Mouse (Mus musculus): Measurements from ENCODE around the gene Kctd21.
A peak's percentile ranks its signal among the peaks of the same experiment; 100 is the strongest.

Gene Kctd21

GRCm38 (mm10) chr7:97331726-97332666 lies at the start of gene Kctd21, which contains the start of gene Usp35:
Kctd21 (plus strand) TSS chr7:97332327.
Usp35 (minus strand) TSS chr7:97332020.
- DNase-seq (ENCODE audit: low read depth): peak; percentile 92

- DNase-seq (ENCODE audit: low read depth): no peak
Measured at GRCm38 (mm10) chr7:97296986-97297385, 35.1 kb upstream of the Kctd21 start.

DNA sequence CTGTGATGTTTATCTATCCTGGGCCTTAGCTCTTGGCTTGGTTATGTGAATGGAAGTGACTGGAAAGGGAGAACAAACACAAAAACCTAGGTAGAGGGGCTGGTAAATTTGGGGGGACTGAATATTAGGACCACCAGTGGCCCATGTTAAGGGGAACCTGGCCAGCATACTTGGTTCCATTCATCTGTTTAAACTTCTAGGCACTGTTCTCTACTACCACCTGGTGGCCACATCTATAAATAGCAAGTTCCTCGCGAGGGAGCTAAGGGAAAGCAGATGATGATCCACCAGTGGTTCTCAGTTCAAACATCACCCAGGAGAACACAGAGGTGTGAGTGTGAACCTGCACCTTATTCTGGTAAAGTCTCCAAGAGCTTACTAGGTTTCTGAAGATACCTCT lies 34.7 kb upstream of the Kctd21 start:
- DNase-seq (ENCODE audit: low read depth): peak; percentile 71

DNA sequence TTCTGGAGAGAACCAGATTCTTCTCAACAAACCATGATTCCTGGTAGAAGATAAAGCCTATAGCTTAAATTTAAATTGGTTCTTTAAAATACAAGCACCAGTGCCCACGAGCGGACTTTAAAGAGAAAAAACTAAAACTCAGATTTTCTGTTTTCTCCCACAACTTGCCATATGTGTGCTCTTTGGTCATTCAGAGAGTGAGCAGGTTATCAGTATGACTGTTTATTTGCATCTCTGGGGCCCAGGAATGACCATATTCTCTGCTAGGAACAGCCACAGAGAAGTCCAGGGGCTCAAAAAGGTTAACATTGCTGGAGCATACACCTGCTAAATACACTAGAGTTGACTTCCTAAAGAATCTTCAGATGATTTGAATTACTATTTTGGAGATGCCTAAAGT lies 33.8 kb upstream of the Kctd21 start:
- no peak for DNase-seq (ENCODE audit: low read depth)

GRCm38 (mm10) chr7:97298943-97299342 lies 33.2 kb upstream of the Kctd21 start:
- no peak for DNase-seq (ENCODE audit: low read depth)

DNA sequence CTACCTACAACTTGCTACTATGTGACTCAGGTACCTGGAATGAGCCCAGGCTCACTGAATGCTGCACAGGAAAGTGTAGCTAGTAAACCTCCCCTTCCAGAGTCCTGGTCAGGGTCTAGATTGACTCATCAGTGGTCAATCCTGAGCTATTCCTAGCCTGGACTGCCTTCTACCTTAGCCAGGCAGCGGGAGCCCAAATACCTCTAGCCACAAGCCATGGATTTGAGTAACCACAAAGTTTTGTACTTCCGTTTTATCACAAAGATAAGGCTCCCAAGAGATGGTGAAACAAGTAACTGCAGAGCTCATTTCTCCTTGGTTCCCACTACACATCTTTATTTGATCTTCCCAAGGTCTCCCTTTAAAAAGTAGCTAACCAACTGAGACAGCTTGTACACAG lies 31.2 kb upstream of the Kctd21 start:
- peak; percentile 15 for DNase-seq (ENCODE audit: low read depth)

GRCm38 (mm10) chr7:97301321-97301720 lies 30.8 kb upstream of the Kctd21 start:
- DNase-seq (ENCODE audit: low read depth): no peak

- no peak for DNase-seq (ENCODE audit: low read depth)
Measured at GRCm38 (mm10) chr7:97302261-97302660, 29.9 kb upstream of the Kctd21 start.

GRCm38 (mm10) chr7:97302876-97303275 lies 29.3 kb upstream of the Kctd21 start:
- no peak for DNase-seq (ENCODE audit: low read depth)

GRCm38 (mm10) chr7:97303614-97304013 lies 28.5 kb upstream of the Kctd21 start:
- no peak for DNase-seq (ENCODE audit: low read depth)

DNA sequence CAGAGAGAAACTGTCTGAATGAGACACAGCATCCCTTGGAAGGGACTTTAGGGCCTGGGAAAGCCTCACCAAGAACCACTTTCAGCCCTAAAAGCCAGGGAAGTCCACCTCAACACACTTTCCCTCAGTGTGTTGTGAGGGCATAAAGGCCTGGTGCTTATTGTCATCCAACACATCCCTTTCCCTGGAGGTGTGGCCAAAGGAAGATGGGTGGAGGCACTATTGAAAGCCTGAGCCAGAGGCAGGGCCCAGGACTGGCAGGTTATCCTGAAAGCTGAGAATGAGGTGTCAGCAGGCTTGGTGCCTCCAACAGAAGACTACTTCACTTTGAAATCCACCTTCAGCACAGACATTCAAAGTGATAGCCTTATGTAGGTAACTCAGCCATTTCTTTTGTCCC lies 27.7 kb upstream of the Kctd21 start:
- DNase-seq (ENCODE audit: low read depth): no peak

DNA sequence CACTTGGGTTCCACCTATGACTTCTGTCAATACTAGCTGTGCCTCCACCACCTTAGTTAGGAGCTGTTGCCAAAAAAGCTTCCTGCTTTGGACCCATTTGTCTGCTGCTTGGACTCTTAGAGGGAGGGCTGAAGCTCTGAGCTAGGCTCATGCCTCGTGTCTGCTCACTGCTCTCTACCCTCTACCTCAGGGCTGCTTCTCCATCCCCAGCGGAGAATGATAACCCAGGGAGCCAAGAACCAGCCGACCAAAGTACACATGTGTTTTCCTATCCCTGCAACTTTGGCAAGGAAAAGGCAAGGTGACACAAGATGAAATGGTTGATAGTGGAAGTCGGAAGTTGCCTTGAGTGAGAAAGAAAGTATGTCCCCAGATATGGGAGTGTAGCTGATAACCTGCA lies 26.9 kb upstream of the Kctd21 start:
- DNase-seq (ENCODE audit: low read depth): no peak

GRCm38 (mm10) chr7:97306813-97307212 lies 25.3 kb upstream of the Kctd21 start:
- DNase-seq (ENCODE audit: low read depth): no peak

- no peak for DNase-seq (ENCODE audit: low read depth)
Measured at GRCm38 (mm10) chr7:97307546-97307945, 24.6 kb upstream of the Kctd21 start.

DNA sequence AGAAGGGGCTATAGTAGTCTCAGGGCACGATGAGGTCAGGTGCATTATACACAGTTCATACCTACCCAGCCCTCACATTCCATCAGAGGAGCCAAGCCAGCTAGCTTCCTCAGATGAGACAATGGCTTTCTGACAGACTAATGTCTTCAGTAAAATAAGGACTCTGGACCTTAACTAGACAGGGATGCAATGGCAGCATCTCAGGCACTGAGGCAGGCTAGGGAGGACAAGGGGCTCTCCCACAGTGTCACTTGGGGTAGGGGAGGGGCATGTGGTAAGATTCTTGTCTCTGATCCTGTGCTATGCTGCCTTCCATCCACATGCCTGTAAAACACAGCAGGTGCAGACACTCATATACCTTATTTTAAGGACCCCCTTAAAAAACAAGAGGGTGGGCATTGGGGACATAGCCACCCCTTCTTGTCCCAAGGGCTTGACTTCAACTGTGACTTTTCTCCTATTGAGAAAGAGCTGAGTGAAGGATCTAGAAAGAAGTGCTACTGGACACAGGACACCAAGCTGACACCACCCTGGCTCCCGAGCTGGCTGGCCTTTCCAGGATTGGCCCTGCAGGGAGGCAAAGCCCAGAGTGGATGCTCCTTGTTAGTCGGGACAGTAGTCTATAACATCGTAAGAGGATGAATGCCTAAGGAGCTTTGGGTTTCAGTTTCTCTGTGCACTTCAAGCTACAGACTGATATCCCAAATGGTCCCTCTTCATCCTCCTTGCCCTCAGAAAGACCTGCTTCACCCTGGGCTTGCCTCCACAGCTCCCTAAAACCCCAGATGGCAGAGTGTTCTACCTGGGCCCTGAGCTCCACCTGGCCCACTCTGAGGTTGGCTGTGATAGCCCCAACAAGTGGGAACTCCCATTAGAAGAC lies 22.4 kb upstream of the Kctd21 start:
- no peak for DNase-seq (ENCODE audit: low read depth)

DNA sequence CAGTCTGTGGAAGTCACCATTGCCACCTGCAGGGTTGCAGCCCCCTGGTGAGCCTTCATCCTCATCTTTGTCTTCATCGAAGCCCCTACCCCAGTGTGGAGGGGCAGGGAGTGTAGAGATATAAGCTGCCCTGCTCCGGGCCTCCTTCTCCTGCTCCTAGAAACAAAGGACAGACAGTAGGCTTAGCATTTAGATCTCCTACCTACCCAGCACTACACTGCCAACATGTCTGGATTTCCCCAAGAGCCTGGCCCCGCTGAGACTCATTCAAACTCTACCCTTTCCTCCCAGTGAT lies 21.8 kb upstream of the Kctd21 start:
- DNase-seq (ENCODE audit: low read depth): no peak

DNA sequence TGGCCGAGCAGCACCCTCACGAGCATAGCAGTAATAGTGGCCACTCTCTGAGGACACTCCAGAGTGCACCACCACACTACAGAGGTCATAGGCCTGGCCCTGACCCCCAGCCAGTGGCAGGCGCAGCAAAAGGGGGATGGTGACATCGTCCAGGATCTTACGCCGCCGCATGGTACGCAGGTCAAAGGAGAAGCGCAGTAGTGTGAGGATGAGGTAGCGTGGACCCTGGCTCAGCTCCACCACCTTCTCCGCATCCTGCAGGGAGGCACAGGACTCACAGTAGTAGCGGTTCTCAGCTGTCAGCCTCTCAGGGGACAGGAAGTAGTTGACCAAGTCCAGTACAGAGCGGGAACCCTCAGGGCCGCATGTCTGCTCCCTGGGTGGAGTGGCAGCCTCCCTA lies 20.5 kb upstream of the Kctd21 start:
- DNase-seq (ENCODE audit: low read depth): no peak

- DNase-seq (ENCODE audit: low read depth): no peak
Measured at GRCm38 (mm10) chr7:97312196-97312595, 19.9 kb upstream of the Kctd21 start.

GRCm38 (mm10) chr7:97312856-97313255 lies 19.3 kb upstream of the Kctd21 start:
- DNase-seq (ENCODE audit: low read depth): no peak

DNA sequence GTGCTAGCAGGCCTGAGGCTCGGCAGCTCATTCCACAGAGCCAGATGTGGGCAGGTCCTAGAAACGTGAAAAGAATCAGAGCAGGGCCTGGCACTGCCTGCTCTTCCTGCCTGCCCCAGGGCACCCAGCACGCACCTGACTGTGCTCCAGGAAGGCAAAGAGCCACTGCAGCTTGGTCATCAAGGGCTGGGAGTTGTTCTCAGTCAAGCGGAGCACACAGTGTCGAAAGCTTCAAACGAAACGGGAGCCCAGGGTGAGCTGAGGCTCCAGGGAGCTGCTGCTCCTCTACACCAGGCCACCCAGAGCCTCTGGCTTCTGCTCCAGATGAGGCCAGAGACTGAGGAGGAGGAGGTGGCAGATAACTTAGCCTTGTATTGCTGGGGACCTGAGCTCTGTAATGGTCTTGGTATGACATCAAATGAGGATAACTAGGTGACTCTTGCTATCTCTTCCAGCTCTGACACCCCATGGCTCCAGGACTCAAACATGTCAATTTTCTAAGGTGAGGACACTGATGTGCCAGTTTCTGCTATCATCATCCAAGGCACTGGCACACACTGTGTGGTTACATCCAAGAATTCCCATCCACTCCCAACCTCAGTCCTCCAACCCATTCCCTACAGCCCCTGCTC lies 18.6 kb upstream of the Kctd21 start:
- DNase-seq (ENCODE audit: low read depth): no peak

DNA sequence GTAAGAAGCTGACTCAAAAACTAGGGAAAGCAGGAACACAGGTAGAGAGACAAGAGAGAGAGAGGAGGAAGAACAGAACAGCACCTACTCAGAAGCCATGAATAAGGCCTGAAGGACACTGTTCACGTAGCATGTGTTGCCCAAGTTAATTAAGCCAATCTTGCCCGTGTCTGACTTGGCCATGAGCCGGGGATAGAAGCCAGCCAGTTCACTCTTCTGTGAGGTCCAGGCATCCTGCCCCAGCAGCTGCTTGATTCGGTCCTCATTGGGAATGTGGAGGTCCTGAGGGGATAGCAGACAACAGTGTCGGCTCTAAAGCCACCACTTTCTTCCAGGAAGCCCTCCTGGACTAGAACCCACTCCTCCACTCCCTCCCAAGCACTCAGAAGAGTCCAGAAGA lies 17.5 kb upstream of the Kctd21 start:
- no peak for DNase-seq (ENCODE audit: low read depth)

- no peak for DNase-seq (ENCODE audit: low read depth)
Measured at GRCm38 (mm10) chr7:97315656-97316055, 16.5 kb upstream of the Kctd21 start.

DNA sequence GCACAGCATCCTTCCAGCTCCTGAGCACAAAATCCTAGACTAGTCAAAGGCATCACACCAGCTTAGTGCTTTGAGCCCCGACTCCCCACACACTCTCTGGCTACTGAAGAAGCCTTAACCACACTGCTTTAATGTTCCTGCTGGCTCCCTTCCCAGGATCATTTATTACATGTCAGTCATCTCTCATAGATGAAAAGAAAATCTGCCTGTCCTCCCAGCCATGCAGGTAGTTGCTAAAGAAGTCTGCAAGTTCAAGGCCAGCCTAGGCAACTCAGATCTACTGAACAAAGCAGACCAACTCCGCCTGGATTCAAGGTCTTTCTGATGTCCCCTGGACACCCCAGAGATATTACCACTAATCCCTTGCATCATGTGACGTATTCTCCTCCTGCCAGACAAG lies 14.4 kb upstream of the Kctd21 start:
- DNase-seq (ENCODE audit: low read depth): no peak
